Mouse (Mus musculus) adrenal gland (tissue): ENCODE results near the gene Rnf215.
"Not testable (repeated sequence)": the region's sequence is repeated elsewhere in the genome, so short reads cannot be mapped to it uniquely, and the experiment has no call there.

Experiments used
- intact Hi-C: fragments of 180-260 bp; cut with DNase I; formaldehyde crosslinking; loops from one replicate; pipeline ENCODE4 v1.15.1; 2025

Gene Rnf215

DNA sequence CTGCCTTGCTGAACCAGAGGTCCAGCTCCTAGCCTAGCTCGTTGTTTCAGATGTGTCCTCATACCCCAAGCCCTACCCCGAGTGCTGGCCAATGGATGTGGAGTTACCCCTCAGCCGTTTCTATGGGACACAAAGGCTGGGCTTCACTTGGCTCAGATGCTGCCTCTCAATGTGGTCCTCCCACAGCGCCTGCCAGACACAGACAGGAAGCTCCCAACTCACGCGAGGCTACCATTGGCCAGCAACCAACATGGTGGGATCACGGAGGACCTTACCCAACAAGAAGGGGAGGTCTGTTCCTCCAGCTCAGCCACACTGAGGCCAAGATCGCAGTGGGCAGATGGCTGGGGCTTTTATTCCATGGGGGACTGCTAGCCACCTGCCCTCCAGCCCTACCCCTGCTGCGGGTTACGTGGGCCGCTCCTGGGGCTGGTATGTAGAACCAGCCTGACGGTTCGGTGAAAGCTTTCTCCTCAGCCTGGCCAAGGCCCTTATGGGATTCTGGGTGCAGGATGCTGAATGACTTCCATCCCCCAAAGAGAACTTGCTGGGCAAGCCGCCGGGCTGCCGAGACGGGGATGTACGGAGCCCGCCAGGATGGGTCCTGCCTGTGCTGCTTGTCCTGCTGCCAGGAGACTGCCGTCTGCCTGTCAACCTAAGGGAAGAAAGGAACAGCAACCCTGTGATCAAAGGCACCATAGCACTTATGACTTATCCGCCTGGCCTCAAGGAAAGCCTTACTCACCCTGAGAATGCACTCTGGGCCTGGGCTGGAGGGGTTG lies 8.5 kb downstream of the Rnf215 start:
- intact Hi-C loops = no loop called here

DNA sequence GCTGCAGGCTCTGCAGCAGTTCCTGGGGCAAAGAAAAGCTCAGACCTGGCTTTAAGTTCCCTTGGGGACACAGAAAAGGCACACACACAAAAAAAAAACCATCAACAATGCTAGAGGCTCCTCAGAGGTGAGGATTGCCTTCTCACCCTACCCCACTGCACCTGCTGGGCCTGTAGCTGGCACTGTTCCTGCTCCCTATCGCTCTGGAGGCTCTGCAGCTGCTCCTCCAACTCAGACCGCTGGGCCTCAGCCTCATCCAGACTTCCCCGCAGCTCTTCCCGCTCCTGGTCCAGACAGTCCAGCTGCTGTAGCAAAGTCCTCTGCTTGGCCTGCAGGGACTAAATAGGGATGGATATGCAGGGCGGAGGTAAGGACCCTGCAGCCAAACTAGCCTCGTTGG lies 11.4 kb downstream of the Rnf215 start:
- intact Hi-C loops = no loop called here

DNA sequence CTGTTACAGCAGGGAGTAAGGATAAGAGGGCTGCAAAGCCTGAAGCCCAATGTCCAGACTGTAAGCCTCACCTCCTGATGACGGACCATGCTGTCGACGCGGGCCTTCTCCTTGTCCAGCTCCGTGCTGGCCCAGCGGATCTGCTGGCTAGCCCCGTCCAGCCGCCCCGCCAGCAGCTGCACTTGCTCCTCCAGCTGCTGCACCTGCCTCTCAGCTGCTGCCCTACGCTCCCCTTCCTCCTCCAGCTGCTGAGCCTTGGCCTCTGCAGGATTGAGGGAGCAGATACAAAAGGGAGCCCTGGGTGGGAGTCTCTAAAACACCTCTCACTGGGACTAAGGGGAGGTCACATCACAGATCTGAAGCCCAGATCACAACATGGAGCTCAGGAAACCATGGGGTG lies 12.1 kb downstream of the Rnf215 start:
- intact Hi-C loops = no loop called here

DNA sequence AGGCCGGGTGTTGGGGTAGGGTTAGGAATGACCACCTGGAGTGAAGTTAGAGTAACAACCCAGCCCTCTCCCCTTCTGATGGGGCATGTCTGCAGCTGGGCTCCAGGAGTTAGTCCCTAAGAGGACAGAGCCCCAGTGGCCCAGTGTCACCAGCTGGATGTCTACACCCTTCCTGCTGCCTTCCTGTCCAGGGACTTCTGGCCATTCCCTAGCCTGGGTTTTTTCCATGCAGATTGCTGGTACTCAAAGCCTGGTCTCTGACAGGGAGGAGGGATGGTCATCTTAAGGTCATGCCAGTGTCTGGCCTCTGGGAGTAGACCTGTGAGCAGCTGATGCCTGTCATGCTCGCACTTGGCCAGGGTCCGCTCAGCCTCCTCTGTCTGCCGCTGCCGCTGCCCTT lies 13.1 kb downstream of the Rnf215 start:
- intact Hi-C loops = no loop called here

DNA sequence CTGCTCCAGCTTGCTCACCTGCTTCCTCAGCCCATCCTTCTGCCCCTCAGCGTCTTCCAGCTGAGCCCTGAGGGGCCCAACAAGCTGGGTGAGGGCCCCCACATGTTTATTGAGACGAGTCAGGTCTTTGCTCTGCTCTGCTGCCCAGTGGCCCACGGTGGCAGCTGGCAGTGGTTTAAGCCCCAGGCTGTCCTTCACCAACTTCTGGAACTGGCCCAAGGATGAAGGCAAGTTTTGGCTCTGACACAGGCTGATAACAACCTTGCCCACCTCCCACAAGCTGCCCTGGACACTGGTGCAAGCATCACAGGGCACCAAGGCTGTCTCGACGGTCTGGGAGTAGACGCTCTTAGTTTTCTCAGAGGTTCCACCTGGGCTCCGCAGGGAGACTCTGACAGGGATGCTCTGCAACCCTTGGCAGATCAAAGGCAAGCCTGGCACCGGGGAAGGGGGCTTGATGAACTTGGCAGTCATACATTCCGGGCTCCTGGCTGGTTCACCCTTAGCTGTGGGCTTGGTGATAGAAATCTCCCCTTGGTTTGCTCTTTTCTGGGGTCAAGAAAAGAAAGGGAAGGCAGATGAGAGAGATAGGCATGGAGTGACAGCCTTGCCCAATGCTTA lies 13.6 kb downstream of the Rnf215 start:
- intact Hi-C loops = no loop called here

DNA sequence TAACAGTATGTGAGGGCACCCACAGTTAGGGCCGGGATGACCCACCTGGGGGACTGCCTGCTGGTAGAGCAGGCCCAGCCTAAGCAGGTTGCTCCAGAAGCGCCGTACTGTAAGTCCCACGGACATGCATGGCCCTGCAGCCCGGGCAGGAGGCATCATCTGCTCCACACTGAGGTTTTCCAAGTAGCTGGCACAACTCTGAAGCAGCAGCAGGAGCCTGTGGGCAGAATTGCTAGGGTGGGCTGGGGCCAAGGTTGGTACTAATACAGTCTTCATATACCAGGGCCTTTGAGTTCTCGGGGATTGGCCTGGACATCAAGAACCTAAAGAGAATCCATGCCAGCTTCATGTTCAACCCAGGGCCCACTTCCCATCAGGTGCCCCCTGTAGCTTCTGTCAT lies 14.9 kb downstream of the Rnf215 start:
- intact Hi-C loops = no loop called here

DNA sequence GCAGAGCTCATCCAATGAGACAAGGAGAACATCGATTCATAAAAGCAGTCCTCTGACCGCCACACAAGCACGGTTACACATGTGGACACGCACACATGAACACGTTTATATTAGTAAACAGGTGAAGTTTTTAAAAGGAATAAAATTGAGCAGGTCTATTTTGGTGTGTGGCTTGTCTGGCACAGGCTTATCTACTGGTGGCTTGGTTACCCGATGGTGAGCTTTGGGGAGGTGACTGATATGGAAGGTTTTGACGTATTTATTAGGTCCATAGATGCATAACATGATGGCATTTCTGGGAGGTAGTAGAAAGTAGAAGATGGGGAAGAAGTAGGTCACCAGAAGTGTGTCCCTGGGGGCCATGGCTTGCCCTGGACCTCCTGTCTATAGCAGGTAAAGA lies 18.7 kb downstream of the Rnf215 start:
- intact Hi-C loops = no loop called here

DNA sequence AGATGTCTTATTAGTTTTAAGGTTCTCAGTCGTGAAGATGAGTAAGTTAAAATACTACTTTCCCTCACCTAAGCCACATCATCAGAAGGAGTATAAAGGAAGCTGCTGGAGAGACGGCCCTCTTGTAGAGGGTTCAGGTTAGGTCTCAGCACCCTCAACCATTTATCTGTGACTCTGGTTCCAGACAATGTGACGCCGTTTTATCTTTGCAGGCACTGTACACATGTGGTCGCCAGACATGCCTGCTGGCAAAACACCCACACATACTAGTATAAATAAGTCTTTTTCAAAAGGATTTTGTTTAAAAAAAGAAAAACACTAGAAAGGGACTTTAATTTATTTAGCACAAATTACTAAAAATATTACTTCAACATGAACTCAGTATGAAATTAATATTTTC lies 20.6 kb downstream of the Rnf215 start:
- intact Hi-C loops = no loop called here

DNA sequence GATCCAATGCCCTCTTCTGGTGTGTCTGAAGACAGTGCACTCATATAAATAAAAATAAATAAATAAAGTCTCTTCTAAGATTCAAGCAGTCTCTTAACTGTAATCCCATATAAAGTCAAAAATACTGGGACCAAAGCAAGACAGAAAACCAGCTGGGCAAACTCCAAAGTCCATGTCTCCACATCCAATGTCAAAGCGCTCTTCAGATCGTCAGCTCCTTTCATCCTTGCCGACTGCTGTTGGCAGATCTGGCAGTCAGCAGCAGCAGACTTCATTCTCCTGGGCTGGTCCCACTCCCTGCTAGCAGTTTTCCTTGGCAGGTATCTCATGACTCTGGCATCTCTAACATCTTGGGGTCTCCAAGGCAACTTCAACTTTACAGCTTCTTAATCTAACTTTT lies 23.7 kb downstream of the Rnf215 start:
- intact Hi-C loops = no loop called here

DNA sequence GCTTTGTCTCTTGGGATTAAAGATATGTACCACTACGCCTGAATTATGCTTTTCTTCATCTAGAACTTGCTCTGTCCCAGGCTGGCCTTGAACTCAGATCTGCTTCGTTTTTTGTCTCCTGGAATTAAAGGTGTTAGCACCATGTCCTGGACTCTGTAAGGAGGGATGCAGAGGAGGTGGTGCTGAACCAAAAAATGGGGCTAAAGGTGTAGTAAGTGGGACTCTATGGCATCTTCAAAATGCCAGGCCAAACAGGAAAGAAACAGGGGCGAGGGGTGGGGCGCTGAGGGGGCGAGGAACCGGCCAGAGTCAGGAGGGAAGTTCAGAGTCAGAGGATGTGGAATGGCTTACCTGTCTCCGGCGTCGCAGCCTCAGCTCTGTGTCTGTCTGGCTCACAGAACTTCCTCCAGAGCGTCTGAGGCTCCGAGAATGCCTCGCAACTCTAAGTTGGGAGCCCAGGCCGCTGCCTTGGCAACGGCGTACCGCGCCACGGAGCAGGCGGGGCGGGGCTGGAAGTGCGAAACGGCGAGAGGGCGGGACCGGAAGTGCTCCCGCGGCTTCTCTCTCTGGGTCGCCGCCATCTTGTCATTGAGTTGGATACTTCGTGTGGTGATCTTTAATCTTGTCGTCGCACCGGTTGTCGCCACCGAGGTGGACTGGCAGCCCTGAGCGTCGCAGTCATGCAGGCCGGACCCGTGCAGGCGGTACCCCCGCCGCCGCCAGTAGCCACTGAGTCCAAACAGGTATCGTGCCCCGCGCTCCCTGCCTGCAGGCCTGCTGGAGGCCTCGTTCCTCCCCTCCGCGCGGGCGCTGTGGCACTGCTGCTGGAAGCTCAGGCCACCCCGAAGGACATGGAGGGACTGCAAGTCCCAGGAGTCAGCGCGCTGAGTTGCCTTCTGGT lies 25.1 kb downstream of the Rnf215 start, which contains the start of the genes Ccdc157 and Sf3a1:
Gene Ccdc157 (minus strand): TSS at position 486 of the 901 bp plus-strand sequence.
Gene Sf3a1 (plus strand): TSS at position 543 of the 901 bp plus-strand sequence.
- intact Hi-C loops = loop anchor here (10.0 kb wide), 1 partner anchor 55 kb away; the partner anchor contains the start of gene Castor1

DNA sequence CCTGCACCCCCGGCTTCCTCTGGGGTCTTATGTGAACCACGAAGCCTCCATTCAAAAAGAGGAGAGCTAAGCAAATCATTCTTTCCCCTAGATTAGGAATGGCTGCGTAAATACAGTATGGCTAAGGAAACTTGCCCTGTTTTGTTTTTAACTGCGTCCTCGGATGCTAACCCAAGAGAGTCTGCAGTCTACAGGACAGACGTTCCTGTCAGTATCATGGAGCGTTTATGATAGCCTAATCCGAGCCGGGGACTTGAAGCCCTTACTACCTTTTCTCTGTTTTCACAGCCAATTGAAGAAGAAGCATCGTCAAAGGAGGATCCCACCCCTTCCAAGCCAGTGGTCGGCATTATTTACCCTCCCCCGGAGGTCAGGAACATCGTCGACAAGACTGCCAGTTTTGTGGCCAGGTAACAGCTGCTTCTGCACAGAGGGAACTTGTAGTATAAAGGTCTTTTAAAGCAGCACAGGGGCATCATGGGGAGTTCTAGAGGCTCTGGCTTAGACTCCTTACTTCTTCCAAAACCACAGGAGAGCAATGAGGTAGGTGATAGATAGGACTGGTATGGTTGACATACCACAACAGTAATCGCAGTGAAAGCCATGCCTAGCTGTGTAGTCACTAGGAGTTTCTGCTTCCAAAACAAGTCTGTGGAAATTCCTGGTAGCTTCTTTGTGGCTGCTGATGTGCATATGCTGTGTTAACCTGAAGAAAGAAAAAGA lies 25.9 kb downstream of the Rnf215 start:
- intact Hi-C loops = loop anchor here (10.0 kb wide), 1 partner anchor 54 kb away; the partner anchor contains the start of gene Castor1

DNA sequence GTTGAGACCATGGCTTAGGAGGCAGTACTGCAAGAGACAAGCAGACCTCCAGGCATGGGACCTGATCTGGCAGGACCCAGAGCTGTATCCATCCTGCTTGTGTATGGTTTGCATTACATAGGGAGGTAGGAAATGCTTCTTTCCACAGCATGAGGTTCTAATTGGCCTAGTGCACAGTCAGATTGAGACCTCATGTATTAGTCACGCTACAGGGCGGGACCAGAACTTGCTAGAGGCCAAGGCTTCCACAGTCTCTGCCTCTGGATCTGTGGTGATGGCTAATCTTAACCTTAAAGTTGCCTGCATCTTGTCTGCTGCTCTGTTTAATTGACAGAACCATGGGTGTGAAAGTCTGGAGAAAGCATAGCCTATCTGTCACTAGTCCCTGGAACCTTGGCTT lies 29.7 kb downstream of the Rnf215 start:
- intact Hi-C loops = loop anchor here (10.0 kb wide), 1 partner anchor 50 kb away; the partner anchor contains the start of gene Castor1

DNA sequence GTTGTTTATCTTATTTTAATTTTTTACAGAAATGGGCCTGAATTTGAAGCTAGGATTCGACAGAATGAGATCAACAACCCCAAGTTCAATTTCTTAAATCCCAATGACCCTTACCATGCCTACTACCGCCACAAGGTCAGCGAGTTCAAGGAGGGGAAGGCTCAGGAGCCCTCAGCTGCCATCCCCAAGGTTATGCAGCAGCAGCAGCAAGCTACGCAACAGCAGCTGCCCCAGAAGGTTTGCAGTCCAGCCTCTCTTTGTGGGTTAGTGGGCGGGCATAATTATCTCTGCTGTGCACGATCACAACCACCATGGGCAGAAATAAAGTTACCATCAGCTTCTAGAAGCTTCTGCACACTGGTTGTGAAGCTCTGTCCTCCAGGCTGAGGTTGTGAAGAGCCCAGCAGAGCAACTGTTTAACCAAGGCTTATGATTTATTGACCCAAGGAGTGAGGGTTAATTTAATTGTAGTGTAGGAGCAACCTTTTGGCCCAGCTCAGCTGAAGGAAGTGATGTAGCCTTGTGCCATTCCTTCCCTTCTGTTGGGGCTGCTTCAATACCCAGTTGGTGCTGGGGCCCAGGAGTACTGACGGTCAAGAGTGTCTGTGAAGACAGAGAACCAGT lies 31.6 kb downstream of the Rnf215 start:
- intact Hi-C loops = loop anchor here (10.0 kb wide), 1 partner anchor 48 kb away; the partner anchor contains the start of gene Castor1

DNA sequence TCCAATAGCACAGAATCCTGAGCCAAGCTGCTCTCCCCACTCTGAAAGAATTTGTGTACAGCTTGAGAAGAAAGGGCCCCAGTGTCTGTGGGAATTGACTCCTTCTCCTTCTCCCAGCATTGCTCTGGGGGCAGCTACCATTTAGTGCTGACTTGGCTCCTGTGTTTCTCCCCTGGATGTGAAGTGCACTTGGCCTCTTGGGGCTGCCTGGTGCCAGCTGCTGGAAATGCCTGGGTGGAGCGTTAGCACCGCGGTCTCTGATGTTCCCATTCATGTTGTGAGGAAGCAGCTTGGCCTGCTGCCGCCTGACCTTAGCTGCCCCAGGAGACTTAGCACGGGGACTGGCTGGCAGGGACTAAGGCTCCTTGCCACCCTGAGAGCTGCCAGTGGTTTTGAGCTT lies 39.6 kb downstream of the Rnf215 start:
- intact Hi-C loops = no loop called here

DNA sequence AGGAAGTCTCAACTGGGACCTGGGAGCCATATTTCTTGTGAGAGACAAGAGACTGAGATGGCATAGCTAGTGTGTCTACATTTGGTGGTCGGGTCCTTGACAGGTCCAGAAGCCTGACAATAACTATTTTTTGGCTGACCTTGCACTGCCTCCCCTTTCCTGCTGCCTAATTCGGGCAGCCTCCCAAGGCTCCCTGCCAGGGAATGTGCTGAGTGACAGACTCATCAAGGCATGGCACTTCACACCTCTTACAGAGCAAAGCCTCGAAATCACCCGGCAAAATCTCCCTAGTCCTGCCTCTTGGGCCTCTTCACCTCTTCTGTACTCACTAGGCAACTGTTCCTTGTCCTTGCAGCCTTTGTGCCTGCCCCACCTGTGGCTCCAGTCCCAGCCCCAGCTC lies 42.7 kb downstream of the Rnf215 start:
- intact Hi-C loops = no loop called here

DNA sequence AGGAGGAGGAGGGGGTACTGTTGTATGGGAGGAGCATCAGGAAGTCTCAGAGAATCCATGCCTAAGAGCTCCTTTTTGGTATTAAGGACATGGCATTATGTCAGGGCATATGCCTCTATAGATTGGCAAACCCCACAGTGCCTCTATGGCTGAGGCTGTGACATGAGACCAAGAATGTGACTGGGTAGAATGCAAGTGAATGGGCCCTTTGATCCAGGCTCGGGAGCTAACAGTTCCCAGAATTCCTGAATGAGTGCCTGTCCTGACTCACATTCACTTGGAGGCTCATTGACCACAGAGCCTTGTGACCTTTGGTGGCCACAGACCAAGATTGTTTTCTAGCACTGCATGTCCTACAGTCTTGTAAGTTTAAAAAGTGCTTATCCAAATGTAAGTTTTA lies 47.1 kb downstream of the Rnf215 start:
- intact Hi-C loops = no loop called here

DNA sequence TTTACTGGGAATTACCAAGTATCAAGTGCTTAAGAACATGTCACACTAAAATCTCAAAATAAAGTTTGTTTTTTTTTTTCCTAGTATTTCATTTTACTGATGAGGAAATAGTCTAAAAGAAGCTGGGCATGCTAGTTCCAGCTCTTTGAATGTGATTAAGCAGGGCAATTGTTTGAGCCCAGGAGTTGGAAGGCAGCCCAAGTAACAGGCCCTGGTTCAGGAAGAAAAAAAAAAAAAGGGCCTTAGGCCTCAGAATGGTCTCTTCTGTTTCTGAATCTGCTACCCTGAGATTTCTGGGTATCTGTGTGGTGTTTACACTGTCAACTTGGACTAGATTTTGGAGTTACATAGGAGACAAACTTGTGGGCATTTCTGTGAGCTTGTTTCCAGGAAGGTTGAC lies 48.5 kb downstream of the Rnf215 start:
- intact Hi-C loops = no loop called here

DNA sequence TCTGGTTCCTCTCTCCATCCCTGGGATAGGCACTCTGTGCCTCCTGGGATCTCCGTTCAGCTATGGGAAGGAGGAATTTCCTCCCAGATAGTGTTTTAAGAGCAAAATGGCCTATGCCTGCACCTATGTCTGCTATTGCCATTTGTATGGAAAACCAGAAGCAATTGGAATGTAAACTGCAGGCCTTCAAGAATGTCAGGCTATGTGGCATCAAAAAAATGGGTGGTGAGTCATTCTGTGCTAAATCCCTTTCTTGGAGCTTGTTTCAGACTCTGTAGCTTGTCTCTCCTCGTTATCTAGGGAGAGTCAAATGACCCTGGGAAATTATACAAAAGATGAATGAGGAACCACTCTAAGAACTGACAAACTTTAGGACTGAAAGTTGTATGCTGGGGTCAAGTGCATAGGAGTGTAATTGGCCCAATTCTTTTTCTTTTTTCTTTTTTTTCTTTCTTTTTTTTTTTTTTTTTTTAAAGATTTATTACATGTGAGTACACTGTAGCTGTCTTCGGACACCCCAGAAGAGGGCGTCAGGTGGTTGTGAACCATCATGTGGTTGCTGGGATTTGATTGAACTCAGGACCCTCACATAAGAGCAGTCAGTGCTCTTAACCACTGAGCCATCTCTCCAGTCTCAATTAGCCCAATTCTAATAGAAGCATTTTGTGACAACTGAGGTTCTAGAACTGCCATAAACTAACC lies 49.4 kb downstream of the Rnf215 start:
- intact Hi-C loops = no loop called here

DNA sequence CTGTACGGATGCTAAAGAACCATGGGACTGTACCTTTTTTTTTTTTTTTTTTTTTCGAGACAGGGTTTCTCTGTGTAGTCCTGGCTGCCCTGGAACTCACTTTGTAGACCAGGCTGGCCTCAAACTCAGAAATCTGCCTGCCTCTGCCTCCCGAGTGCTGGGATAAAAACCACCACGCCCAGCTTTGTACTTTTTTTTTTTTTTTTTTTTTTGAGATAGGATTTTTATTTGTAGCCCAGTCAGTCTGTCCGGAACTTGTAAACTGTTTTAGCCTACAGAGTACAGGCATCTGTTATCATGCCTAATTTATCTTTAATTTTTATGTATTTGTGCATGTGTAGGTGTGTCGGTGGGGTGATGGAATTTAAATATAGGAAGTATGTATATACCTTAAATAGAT lies 50.5 kb downstream of the Rnf215 start:
- intact Hi-C loops = not testable (repeated sequence)
